Mouse (Mus musculus): ENCODE data around the gene Srxn1. TPM values are rescaled to one million over a fixed set of nuclear protein-coding genes. Genes with fewer than 3 reads are reported as not detected.

Gene Srxn1
- 2.1 and 5.7 TPM in 2 replicates for polyA plus RNA-seq (2012; ENCODE audit: low replicate concordance)

GRCm38 (mm10) chr2:152105318-152106224, at the start of gene Srxn1:
Srxn1 (plus strand) TSS chr2:152105516.

DNA sequence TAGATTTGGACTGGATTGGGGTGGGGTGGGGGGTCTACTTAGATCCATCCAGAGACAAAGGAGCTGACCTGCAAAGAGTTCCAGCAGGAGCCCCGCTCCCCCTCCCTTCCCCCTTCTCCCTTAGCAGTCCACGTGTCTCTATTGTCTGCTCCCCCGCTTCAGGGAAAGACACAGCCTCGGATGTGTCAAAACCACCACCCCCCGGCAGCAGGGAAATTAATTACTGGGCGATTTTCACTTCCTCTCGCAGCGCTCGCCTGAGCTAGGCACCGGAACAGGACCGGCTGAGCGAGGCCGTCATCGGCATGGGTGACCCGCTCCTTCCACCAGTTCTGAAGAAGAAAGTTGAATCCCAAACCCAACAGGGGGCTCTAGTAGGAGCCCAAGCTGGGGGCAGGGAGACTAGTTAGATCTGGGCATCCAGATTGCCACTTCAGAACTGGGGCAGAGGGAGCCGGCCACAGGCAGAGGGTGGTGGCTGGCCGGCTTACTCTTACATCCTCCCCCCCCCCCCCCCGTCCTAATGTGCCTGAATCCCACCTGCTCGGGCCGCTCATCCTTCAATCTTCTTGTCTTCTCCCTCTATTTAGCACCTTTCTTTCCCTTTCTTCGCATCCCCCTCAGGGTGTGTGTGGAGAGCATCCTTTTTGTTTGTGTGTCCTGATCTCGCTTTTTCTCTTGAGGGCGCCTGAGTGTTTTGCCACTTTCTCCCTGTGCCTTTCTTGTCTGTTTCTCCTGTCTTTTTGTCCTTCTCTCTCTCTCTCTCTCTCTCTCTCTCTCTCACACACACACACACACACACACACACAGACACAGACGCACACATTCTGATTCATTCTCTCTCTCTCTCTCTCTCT, 24.4 kb upstream of the Srxn1 start, which contains the start of gene Scrt2:
Gene Scrt2, plus strand, starts transcription at position 845 of the 857 bp plus-strand sequence.

GRCm38 (mm10) chr2:152143279-152144157, 38.2 kb downstream of the Srxn1 start, which contains the start of gene Tcf15:
Tcf15 (plus strand) TSS chr2:152143561.

Other genes starting within 250 kb of the Srxn1 start
- not detected in 2 replicates for gene Angpt4, start 194.3 kb upstream of the Srxn1 start, polyA plus RNA-seq (2012; ENCODE audit: low replicate concordance)
- 14.9 and 25.3 TPM in 2 replicates for gene Fam110a, start 125.3 kb upstream of the Srxn1 start, polyA plus RNA-seq (2012; ENCODE audit: low replicate concordance)
- 1.5 and 2.6 TPM in 2 replicates for gene Slc52a3, start 109.0 kb upstream of the Srxn1 start, polyA plus RNA-seq (2012; ENCODE audit: low replicate concordance)
- gene Scrt2, start 24.0 kb upstream of the Srxn1 start, polyA plus RNA-seq (2012; ENCODE audit: low replicate concordance) = 0.04 TPM in 1 of 2 replicates, not detected in the other
- 0.12 and 0.14 TPM in 2 replicates for gene Tcf15, start 38.0 kb downstream of the Srxn1 start, polyA plus RNA-seq (2012; ENCODE audit: low replicate concordance)
- gene Csnk2a1, start 121.3 kb downstream of the Srxn1 start, polyA plus RNA-seq (2012; ENCODE audit: low replicate concordance) = 10.1 and 21.5 TPM in 2 replicates
- gene Tbc1d20, start 188.3 kb downstream of the Srxn1 start, polyA plus RNA-seq (2012; ENCODE audit: low replicate concordance) = 26.7 and 28.4 TPM in 2 replicates
- 241 and 403 TPM in 2 replicates for gene Rbck1, start 227.1 kb downstream of the Srxn1 start, polyA plus RNA-seq (2012; ENCODE audit: low replicate concordance)
- gene Trib3, start 238.5 kb downstream of the Srxn1 start, polyA plus RNA-seq (2012; ENCODE audit: low replicate concordance) = 2.7 and 3.6 TPM in 2 replicates